Mouse (Mus musculus) right cerebral cortex, postnatal 14 days (tissue): Measurements from ENCODE around the gene Zfp369.
"Not testable (repeated sequence)": the region's sequence is repeated elsewhere in the genome, so short reads cannot be mapped to it uniquely, and the experiment has no call there.

Source experiments
- DNase-seq: peaks from one replicate; pipeline ENCODE4 v3.0.0; 2022

Gene Zfp369

DNA sequence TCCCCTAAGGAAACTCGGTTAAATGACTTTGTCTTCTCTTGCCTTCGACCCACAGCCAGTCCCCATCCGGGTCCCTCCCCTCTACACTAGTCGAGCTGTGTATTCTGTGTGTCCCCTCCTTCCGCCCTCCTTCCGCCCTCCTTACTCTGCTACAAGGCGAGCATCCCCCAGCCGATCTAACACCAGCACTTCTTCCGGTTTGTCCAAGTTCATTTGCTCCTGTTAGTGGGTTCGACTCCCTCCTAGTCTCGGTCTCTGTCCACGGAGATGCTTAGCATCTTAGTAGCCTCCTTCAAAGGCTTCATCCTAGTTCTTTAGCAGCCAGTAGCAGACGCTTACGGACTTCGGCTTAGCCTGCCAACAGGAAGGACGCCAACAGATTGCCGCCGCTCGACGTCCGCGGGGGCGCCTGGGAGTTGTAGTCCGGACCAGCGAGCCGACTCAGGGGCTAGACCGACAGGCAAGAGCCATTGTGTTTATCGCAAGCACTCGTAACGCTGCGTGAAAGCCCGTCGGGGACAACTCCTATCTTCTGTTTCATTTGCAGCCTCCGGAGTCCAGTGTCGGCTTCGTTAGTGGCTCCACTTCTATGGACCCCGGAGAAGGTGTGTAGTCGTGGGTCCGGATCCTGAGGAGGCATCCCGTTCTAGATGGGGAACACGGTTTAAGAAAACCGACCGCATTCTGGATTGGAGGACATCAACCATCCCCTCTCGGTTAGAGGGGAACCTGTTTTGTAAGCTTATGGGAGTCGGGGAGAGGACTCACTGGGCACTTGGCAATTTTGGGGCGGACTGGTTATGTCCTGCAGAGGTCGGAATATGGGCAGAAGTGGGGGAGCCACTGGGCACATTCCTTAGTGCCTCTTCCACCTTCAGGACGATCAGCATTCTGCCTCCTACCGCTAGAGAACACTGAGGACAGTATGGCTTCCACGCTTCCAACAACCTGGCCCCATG is at the start of gene Zfp369:
TSS of gene Zfp369 (plus strand) at position 432 of the 959 bp plus-strand sequence.
- DNase-seq: peak; percentile 94

DNA sequence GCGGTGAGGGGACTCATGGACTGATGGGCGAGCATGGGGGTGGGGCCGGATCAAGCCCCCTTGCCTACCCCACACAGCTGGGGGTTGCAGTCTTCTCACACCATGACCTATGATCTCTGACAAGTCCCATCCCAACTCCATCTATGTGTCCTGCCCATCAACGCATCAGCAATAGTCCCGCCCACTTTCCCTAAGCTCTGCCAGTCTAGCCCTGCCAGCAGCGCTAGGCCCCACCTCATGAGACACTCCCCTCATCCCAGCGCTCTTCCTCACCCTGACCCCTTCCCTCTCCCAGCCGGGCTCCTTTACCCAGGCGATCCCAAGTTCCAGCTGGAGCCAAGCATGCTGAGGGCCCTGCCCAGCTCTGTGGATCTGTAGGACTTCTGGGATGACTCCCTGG is 41.4 kb upstream of the Zfp369 start:
- no peak for DNase-seq

DNA sequence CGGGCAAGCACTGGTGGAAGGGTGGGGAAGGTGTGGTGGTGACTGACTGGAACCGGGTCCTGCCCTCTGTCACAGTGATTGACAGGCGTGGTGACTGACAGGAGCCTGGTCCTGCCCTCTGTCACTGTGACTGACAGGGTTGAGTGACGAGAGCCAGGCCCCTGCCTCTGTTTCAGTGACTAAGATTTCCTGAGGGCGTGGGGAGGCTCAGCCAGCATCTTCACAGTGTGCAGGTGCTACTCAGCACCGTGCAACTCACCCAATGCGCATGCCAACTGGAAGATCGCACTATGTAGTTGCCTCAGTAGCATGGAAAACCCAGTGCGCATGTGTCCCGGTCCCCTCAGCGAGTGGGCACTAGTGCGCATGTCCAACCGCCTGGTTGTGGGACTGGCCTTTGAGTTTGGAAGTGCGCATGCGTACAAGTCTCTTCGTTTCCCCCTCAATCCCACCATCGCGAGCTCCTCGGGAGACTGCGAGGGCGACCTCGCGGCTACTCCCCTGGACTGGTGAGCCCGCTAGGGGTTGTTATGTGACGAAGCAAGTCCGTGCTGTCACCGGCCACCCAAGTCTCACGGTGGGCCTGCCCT is 38.0 kb upstream of the Zfp369 start:
- DNase-seq: peak; percentile 96

DNA sequence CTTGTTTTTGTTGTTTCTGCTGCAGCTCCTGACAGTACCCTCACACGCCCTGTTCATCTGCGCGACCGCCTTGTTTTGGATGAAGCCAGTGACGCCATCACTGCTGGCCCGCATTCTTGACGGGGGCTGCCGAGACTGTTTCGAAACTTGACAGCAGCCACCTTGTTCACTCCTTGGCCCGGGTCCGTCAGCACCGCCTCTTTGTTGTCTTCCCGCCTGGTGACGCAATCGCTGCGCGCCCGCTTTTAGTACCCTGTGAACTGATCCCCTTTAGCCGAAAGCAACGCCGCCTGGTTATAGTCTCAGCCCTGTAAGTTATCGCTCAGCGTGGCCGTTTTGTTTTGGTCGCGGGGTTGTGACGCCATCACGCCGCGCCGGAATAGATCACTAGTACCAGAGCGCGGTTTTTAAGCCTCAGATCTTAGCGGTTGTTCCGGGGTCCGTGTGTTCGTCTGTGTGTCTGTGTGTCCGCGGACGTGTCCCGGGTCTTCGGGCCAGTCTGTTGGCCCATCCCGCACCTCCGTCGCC is 37.5 kb upstream of the Zfp369 start:
- DNase-seq: peak; percentile 98

DNA sequence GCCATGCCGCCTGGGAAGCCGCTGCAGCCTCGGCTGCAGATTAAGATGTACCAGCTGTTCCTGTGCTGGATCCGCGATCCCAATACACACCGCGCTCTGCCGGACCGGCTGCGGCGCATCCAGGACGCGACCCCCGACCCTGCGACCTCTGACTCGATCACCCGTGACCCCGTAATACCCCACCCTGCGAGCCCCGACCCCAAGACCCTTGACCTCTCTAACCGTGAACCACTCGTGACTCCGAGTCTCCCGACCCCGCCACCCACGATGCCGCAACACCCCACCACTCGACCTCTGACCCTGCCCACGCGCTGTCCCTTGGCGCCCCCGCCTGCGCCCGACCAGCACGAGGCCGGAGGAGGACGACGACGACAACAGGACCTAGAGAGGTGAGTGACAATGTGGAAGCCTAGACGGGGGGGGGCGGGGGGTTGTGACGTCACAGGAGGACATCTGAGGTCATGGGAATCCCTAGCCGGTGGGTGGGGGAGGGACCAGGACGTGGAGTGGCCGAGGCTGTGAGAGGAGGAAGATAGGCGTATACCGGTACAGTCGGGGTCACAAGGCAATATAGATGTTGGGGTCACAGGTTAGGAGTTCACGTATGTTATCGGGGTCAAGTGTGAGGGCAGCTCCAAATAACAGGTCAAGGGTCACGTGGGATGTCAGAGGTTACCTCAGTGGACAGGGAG is 36.8 kb upstream of the Zfp369 start:
- DNase-seq: peak; percentile 53

DNA sequence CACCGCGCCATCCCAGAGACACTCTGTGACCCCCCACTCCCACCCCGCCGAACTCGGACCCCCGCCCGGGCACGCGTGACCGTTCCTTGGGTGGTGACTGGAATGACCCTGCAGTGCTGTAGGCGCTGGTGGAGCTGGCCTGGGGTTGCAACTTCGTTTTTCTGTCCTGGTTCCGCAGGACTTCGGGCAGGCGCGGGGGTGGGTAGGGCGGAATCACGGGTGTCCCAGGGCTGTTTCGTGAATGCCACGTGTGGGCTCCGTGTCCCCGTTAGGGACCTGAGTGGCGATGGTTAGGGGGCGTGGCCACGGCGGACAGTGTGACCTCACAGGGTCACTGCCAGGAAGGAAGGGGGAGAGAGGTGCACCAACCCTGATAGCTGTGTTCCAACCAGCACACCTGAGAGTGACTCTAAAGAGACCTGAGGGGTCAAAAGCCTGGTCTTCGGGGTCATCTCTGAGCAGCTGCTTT is 36.3 kb upstream of the Zfp369 start:
- DNase-seq: no peak

DNA sequence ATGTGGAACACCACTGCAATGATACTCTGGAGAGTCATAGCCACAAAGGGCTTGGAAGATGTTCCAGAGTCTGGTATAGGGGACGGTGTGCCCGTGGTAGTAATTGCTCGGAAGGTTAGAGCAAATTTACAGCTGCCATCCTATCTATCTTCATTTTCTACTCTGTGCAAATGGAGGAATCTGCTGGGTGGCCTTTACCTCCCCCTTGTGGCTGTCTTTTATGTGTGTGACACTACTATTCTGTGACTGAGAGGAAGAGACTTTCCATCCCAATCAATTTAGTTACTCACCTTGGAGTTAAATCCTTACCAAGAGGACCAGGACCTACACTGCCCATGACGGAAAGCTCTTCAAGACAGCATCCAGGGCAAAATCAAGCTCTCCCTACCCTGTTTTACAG is 35.3 kb upstream of the Zfp369 start:
- no peak for DNase-seq

DNA sequence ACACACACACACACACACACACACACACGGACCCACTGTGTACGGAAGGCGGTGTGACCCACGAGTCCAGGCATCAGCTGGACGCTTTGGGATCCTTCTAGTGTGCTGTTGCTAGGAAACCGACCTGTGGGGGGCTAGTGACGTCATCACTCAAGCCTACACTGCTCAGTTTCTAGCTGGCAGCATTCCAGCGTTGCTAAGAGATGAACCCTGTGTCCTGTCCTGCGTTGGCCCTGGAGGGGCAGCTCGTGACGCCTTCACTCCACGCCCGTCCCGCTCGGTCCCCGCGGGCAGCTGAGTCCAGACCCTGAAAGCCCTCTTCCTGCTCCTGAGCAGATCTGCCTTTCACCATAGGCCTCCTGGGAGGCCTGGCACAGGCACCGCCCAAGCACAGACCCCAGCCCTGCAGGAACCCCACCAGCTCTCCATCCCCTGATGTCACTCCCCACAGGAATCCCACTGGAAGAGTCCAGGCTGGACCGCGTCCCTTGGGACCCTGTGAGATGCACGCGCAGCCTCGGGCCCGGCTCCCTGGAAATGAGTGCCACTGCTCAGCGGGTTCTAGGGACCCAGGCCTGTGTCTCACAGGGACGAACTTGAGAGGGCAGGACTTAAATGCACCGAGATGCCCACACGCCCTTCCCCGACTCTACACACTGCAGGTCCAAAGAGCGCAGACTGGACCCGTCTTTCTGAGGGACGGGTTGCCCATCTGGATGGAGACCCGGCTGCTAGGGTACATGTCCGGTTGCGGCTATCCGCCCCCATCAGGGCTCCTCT is 20.2 kb upstream of the Zfp369 start:
- DNase-seq: peak; percentile 86

DNA sequence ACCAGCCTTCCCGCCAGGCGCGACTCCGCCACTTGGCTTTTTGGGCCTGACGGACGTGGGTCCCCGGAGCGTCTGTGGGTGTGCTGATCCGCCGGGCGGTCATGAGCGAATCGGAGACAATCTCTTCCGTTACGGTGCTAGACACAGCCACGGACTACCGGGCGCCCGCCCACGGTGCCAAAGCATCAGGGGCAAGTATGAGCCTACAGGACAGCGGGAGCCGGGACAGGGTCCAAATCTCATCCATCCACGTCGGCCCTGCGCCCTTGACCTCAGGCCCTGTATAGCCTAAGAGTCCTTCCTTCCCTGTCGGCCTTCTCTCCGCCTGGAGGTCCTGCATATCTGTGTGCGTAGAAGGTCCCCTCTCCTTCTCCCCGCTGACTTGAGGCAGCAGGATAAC is 19.4 kb upstream of the Zfp369 start, which contains the start of gene Gm10775:
TSS of gene Gm10775 (plus strand) at position 301 of the 400 bp plus-strand sequence.
- no peak for DNase-seq

DNA sequence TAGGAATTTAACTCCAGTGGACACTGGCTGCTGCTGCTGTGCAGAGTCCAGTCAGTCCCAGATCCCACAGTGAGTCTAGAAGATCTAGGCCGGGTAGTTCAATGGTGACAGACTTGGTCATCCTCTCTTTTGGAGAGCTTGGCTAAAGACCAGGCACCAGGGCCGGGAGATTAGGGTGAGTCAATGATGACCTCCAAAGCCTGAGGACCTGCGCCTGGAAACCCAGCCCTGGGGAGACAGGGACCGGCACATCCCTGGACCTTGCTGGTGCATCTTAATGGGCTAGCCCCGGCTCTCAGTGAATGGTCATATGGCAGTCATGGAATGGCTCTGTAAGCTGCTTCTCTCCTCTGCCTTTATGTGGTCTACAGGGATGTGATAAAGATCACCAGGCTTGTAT is 16.5 kb upstream of the Zfp369 start:
- DNase-seq: no peak

DNA sequence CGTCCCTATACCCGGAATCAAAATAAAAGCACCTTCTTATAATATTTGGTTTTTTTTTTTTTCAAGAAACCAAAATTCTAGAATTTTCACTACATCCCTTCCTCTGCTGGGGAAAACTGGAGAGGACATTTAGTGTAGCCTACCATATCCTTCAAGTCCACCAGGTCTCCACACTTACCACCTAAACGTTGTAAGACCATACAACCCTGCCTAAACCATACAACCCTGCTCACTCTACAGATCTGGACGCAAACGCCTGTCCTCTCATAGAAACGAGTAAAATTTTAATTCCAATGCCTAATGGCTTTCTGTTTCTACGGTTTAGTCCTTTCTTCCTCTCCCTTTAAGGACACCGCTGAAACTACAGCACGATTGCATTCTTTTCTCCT is 626 bp upstream of the Zfp369 start:
- DNase-seq: no peak

DNA sequence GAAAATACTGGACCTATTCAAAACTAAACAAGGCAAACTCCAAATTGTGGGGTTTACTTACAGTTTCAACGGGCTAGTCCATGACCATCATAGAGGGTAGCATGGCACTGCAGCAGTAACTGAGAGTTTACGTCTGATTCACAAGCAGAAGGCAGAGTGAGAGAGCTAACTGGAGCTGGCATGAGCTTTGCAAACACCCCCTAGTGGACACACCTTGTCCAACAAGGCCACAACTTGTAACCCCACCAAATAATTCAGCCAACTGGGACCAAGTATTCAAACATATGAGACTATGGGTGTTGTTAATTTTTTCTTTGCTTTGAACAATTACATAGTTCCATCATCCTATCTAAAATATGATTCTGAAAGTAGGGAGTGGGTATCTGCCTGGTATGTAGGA is 8.2 kb downstream of the Zfp369 start:
- DNase-seq: no peak

DNA sequence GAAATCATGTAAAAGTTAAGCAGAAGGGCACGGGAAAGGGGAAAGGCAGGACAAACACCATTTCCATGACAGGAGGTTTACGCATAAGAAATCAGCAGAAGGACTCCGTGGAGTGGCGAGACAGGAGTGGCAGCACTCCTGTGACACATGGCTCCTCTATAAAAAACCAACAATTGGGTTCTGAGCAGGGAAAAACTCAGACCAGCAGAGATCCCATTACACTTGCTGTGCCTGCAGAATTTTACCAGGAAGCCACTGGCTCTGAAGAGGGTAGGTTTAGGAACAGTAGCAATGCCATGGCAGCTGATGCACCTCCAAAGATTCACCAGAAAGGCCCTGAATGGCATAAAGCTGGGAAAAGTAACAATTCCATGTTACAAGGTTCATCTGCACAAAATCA is 17.7 kb downstream of the Zfp369 start:
- no peak for DNase-seq

DNA sequence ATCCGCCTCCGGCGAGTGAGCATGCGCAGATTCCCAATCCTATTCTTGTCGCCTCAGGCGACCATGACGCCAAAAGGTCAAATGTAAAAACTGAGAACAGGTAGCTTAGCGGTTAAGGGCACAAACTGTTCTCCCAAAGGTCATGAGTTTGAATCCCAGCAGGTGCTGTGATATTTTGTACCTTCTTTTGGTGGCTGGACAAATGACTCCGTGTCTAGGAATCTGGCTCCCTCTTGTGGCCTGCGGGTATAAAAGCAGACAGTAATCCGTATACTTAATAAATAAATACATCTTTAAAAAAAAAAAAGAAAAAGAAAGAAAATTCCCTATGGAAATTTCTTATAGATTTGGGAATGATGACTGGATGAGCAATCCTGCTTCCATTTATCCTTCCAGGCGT is 32.2 kb downstream of the Zfp369 start:
- DNase-seq: peak; percentile 21

DNA sequence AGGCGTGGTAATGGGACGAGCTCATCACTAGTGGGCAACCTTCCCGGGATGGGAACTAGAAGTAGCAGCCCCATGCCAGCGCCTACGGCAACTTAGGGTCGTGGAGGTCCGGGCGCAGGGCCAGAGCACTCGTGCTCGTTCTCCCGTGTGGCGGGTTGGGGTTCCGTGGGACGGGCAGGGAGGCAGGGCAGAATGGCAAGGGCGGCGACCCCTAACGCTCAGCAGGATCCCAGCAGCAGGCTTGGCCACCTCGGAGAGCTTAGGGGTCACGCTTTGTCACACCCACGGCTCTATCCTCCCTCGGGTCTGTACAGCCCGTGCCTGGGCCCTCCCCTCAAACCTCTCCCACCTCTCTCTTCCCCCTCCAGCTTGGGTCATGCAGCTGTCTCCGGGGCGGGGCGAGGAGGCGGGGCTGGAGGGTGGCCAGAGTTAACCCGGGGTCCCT is 32.7 kb downstream of the Zfp369 start:
- DNase-seq: peak; percentile 24

DNA sequence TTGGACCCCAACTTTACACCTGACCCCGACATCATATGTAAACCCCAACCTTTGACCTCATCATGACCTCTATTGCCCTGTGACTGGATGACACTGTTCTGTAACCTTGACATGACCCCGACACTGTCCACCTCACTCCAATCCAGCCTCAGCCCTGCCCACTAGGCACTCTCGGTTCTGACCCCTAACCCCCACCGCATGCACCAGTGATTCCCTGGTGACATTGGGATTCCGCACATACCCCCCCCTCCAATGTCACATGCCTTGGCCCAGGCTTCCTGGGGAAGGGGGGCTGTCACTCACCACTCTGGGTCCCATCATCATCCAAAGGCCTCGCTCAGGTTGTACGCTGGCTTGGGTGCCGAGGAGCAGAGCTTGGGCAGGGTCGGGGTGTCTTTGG is 33.2 kb downstream of the Zfp369 start:
- no peak for DNase-seq

DNA sequence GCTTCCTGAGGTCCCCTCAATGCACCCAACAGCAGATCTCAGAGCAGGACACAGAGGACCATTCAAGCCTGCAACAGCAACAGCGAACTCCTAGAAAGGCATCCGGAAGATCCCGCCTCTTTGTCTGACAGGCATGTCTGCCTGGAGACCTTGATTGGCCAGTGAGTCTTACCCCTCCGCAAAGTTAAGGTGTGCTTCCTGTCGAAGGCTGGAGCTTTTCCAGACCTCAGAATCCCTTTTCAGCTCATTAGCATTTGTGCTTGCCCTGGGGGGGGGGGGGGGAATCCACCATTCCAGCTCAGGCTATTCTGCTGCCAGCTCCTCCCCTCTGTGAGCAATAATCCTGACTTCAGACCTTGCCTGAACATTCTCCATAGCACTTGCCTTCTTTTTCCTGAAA is 69.9 kb downstream of the Zfp369 start:
- DNase-seq: not testable (repeated sequence)

DNA sequence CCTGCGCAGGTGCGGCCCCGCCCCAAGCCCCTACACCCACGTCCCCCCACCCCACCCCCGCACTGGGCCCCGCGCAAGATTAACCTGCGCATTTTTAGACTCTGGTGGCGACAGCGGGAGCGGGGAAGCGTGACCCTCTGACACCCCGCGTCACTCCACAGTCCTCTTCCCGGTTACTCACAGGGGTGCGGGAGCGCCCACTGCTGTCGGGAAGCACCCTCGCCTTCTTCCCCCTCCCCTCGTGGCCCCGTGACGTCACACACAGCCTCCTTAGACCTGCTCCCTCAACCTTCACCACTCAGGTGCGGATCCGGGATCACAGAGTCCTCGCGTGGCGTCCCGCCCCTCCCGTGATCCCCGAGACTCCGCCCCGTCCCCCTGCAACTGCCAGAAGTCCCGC is 73.2 kb downstream of the Zfp369 start:
- DNase-seq: not testable (repeated sequence)
